Comparison of ENCODE assay signal across 13 mouse cellular contexts in genomic region chr13:72209946-72210456, GRCm38 (mm10).
DNase-seq lines count a peak whose midpoint lies in the region; ATAC-seq and TF ChIP-seq lines count a peak whose summit lies in the region.
"Had no signal": no experiment of that assay in that cellular context is flagged by ENCODE, and none has a peak within 500 bp of the region (broad histone marks: within the 10 kb centered on the region; RNA-seq: fewer than 3 reads in every experiment).

No protein-coding gene starts in this region.

- no peak overlapping the region for H3K9ac ChIP-seq in hindbrain, embryonic 11.5 days (ENCODE audit: low read depth, low read length)
- no peak overlapping the region for H3K9ac ChIP-seq in hindbrain, embryonic 14.5 days
- no peak overlapping the region for H3K9ac ChIP-seq in hindbrain, postnatal 0 days (replicated peaks; ENCODE audit: low read length)
- H3K9ac ChIP-seq in neural tube, embryonic 11.5 days (ENCODE audit: low read length): no peak overlapping the region
- H3K9ac ChIP-seq: limb, embryonic 15.5 days; midbrain, embryonic 12.5 days had no signal

- H3K27me3 ChIP-seq in hindbrain, embryonic 11.5 days (ENCODE audit: control insufficient read depth, insufficient read depth, low read length): no peaks in the 10 kb centered on the region
- no peaks in the 10 kb centered on the region; the same call in 1 of the 2 replicates for H3K27me3 ChIP-seq in hindbrain, embryonic 14.5 days (ENCODE audit: control insufficient read depth, insufficient read depth, low read length)
- H3K27me3 ChIP-seq in hindbrain, postnatal 0 days (ENCODE audit: insufficient read depth, low read length): no peaks in the 10 kb centered on the region
- peaks cover 21% of the 10 kb centered on the region for H3K27me3 ChIP-seq in neural tube, embryonic 11.5 days (ENCODE audit: control insufficient read depth, insufficient read depth, low read length)
- H3K27me3 ChIP-seq: midbrain, embryonic 12.5 days had no signal

- DNase-seq in hindbrain, embryonic 11.5 days (ENCODE audit: low spot score): peak; percentile 60
- no peak for DNase-seq in hindbrain, embryonic 14.5 days (ENCODE audit: low spot score)
- peak; percentile 10 for DNase-seq in ZHBTc4 (ENCODE audit: low read depth, low spot score)
- DNase-seq in hindbrain, postnatal 0 days (ENCODE audit: low spot score): peak; percentile 4
- DNase-seq in neural tube, embryonic 11.5 days (ENCODE audit: low spot score): peak; percentile 73
- no peak for DNase-seq in right cerebral cortex, adult 2 months (ENCODE audit: low spot score in 2 of 2)
- DNase-seq in natural killer cell, adult 2 months (ENCODE audit: low spot score in 2 of 2): no peak
- no peak for DNase-seq in left cerebral cortex, adult 2 months (ENCODE audit: extremely low spot score in 1 of 2, low spot score in 2 of 2)
- DNase-seq: adrenal gland, adult 2 months; cerebellum, adult 9-10 months; thymus, adult 18-20 months had no signal

- no peak overlapping the region for H3K4me3 ChIP-seq in hindbrain, embryonic 11.5 days (ENCODE audit: low read depth, low read length)
- H3K4me3 ChIP-seq in hindbrain, embryonic 14.5 days (replicated peaks; ENCODE audit: low read length): no peak overlapping the region
- no peak overlapping the region for H3K4me3 ChIP-seq in hindbrain, postnatal 0 days (ENCODE audit: low read length)
- H3K4me3 ChIP-seq in neural tube, embryonic 11.5 days (ENCODE audit: low read depth, low read length): no peak overlapping the region
- no peak overlapping the region for H3K4me3 ChIP-seq in left cerebral cortex, adult 2 months
- H3K4me3 ChIP-seq: limb, embryonic 15.5 days; midbrain, embryonic 12.5 days had no signal

- no peak overlapping the region for H3K4me2 ChIP-seq in hindbrain, embryonic 11.5 days (replicated peaks; ENCODE audit: low read depth, low read length)
- H3K4me2 ChIP-seq in hindbrain, embryonic 14.5 days (replicated peaks): no peak overlapping the region
- no peak overlapping the region for H3K4me2 ChIP-seq in hindbrain, postnatal 0 days (ENCODE audit: low read depth, low read length)
- no peak overlapping the region for H3K4me2 ChIP-seq in neural tube, embryonic 11.5 days (ENCODE audit: low read depth)
- H3K4me2 ChIP-seq: limb, embryonic 15.5 days; midbrain, embryonic 12.5 days had no signal

- H3K27ac ChIP-seq in hindbrain, embryonic 11.5 days (ENCODE audit: low read depth, low read length): no peak overlapping the region
- H3K27ac ChIP-seq in hindbrain, embryonic 14.5 days: no peak overlapping the region
- H3K27ac ChIP-seq in hindbrain, postnatal 0 days: no peak overlapping the region
- H3K27ac ChIP-seq in neural tube, embryonic 11.5 days (ENCODE audit: low read depth, low read length): no peak overlapping the region
- H3K27ac ChIP-seq in left cerebral cortex, adult 2 months: no peak overlapping the region
- H3K27ac ChIP-seq: limb, embryonic 15.5 days; midbrain, embryonic 12.5 days had no signal

- no peaks in the 10 kb centered on the region for H3K9me3 ChIP-seq in hindbrain, embryonic 11.5 days (ENCODE audit: control insufficient read depth, low read length)
- no peaks in the 10 kb centered on the region for H3K9me3 ChIP-seq in hindbrain, embryonic 14.5 days (ENCODE audit: control insufficient read depth, low read length)
- no peaks in the 10 kb centered on the region for H3K9me3 ChIP-seq in hindbrain, postnatal 0 days (ENCODE audit: low read length)
- no peaks in the 10 kb centered on the region for H3K9me3 ChIP-seq in neural tube, embryonic 11.5 days (ENCODE audit: control insufficient read depth, low read length)
- H3K9me3 ChIP-seq: limb, embryonic 15.5 days; midbrain, embryonic 12.5 days had no signal

- no peaks in the 10 kb centered on the region for H3K36me3 ChIP-seq in hindbrain, embryonic 11.5 days (ENCODE audit: control insufficient read depth, insufficient read depth, low read length)
- no peaks in the 10 kb centered on the region for H3K36me3 ChIP-seq in hindbrain, embryonic 14.5 days (replicated peaks; ENCODE audit: control insufficient read depth, insufficient read depth)
- no peaks in the 10 kb centered on the region for H3K36me3 ChIP-seq in hindbrain, postnatal 0 days (ENCODE audit: insufficient read depth, low read length)
- no peaks in the 10 kb centered on the region for H3K36me3 ChIP-seq in neural tube, embryonic 11.5 days (ENCODE audit: control insufficient read depth, insufficient read depth, low read length)
- H3K36me3 ChIP-seq: limb, embryonic 15.5 days; midbrain, embryonic 12.5 days had no signal

- 11% methylated on average over 10 of the region's 10 CpGs for WGBS in hindbrain, embryonic 11.5 days
- 5% methylated on average over 10 of the region's 10 CpGs for WGBS in hindbrain, embryonic 14.5 days
- 13% methylated on average over 10 of the region's 10 CpGs for WGBS in hindbrain, postnatal 0 days
- WGBS in neural tube, embryonic 11.5 days: 5% methylated on average over 10 of the region's 10 CpGs

- peak; percentile 73 for ATAC-seq in hindbrain, embryonic 11.5 days (ENCODE audit: low FRiP score)
- no peak for ATAC-seq in hindbrain, embryonic 14.5 days (ENCODE audit: low FRiP score)
- ATAC-seq in hindbrain, postnatal 0 days: no peak
- ATAC-seq in neural tube, embryonic 11.5 days (ENCODE audit: insufficient read depth, low FRiP score, low TSS enrichment): peak; percentile 96

- intact Hi-C loops in left cerebral cortex, adult 2 months (cut with DNase I): no loop called here

- H3K4me1 ChIP-seq in hindbrain, embryonic 11.5 days (replicated peaks; ENCODE audit: control insufficient read depth, insufficient read depth, low read length): no peaks in the 10 kb centered on the region
- peaks cover 10% of the 10 kb centered on the region for H3K4me1 ChIP-seq in hindbrain, embryonic 14.5 days (replicated peaks; ENCODE audit: control insufficient read depth, insufficient read depth, low read length)
- no peaks in the 10 kb centered on the region for H3K4me1 ChIP-seq in hindbrain, postnatal 0 days (ENCODE audit: insufficient read depth, low read length)
- peaks cover 8% of the 10 kb centered on the region; the same call in 1 of the 2 replicates for H3K4me1 ChIP-seq in neural tube, embryonic 11.5 days (ENCODE audit: control insufficient read depth, insufficient read depth, low read length)
- H3K4me1 ChIP-seq: limb, embryonic 15.5 days had no signal

- no peak for TF ChIP-seq CTCF in hindbrain, postnatal 0 days (IDR thresholded peaks at IDR 0.05; ENCODE audit: low read depth)
- TF ChIP-seq CTCF in left cerebral cortex, adult 2 months (IDR thresholded peaks at IDR 0.05): no peak

Comparison
In these comparisons a context has a peak if more than half of its experiments do, and no peak if none do; other contexts are left out.
1. ATAC-seq: peak in hindbrain, embryonic 11.5 days (single experiment) and neural tube, embryonic 11.5 days (single experiment); none in hindbrain, embryonic 14.5 days (single experiment) and hindbrain, postnatal 0 days (single experiment).
2. DNase-seq: peak in hindbrain, embryonic 11.5 days (single experiment), ZHBTc4 (single experiment), hindbrain, postnatal 0 days (single experiment) and neural tube, embryonic 11.5 days (single experiment); none in hindbrain, embryonic 14.5 days (single experiment), right cerebral cortex, adult 2 months (0 of 2), natural killer cell, adult 2 months (0 of 2) and left cerebral cortex, adult 2 months (0 of 2).